Mouse (Mus musculus) megakaryocyte, embryonic 14.5 days (primary cell): Measurements from ENCODE around the gene Etl4. TPM values are rescaled to one million over a fixed set of nuclear protein-coding genes. Genes with fewer than 3 reads are reported as not detected.

Source experiments
- H3K27me3 ChIP-seq: replicated peaks from 2 replicates; pipeline ENCODE3; 2012; ENCODE audit warnings: inconsistent platforms
- H3K36me3 ChIP-seq: replicated peaks from 2 replicates; pipeline ENCODE3; 2012; ENCODE audit warnings: low read length, inconsistent platforms, mixed read lengths
- H3K4me1 ChIP-seq: 2 replicates; pipeline ENCODE4 v1.6.1; 2012; ENCODE audit warnings: inconsistent platforms
- H3K4me3 ChIP-seq: replicated peaks from 2 replicates; pipeline ENCODE3; 2012; ENCODE audit warnings: moderate library complexity, mild to moderate bottlenecking, inconsistent platforms
- H3K9me3 ChIP-seq: 2 replicates; pipeline ENCODE4 v1.6.1; 2012; ENCODE audit warnings: inconsistent platforms
- FLI1 ChIP-seq: IDR thresholded peaks from 2 replicates; pipeline ENCODE4 v1.6.1; 2012; ENCODE audit warnings: low read length, inconsistent platforms, mixed read lengths
- GATA1 ChIP-seq: IDR thresholded peaks from 3 replicates; pipeline ENCODE4 v1.6.1; 2012; ENCODE audit warnings: mixed read lengths, low read length, inconsistent platforms, borderline replicate concordance
- polyA plus RNA-seq: library from polyadenylated mRNA; stranded (reverse); fragments of >175 nt; gene quantifications from 2 replicates; pipeline ENCODE4 v1.2.3, GENCODE M21; 2012; ENCODE audit warnings: low replicate concordance; ENCODE audit not compliant: insufficient read depth

Etl4 gene
- polyA plus RNA-seq, 1 experiment = 0.12 TPM

DNA sequence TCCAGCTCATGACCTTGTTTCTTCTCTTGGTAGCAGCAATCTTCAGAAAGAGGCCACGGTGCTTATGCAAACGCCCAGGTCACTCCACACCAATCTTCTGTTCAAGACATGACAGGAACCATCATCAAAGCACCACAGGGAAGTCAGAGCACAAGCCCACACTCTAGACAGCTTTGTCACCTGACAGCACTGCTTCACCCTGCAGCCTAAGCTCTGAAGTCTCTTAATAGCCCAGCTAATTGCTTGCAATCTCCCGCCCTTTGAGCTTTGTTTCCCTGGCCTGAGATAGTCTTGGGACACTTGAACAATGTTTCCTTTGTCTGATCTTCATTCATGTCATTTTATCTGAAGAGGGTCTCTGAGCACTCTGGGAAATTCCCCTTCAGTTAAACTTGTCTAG, 779.8 kb downstream of the Etl4 start:
- TF ChIP-seq FLI1 (no peak), GATA1 (no peak)
- H3K36me3 ChIP-seq = no peaks in the 10 kb centered on the region
- H3K4me3 ChIP-seq = no peak overlapping the region
- no peaks in the 10 kb centered on the region for H3K27me3 ChIP-seq
- no peaks in the 10 kb centered on the region for H3K4me1 ChIP-seq
- H3K9me3 ChIP-seq = no peaks in the 10 kb centered on the region

DNA sequence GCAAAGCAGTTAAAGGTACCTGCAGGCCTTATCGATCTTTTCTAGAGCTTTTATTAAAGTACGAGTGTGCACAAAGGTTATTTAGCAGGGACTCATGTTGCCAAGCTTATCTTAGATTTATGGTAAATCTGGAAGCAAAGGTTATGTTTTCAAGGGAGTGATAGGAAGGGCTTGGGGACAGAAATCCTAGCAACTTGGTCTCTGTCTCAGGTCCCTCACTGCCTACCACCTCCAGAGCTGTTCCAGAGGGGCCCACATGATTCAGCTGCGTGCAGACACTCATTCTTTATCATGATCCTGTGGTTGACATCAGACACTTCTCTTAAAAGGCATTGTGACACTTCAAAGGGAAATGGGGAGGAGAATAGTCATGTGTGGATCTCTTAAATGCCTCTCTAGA, 783.3 kb downstream of the Etl4 start:
- TF ChIP-seq FLI1 (no peak), GATA1 (no peak)
- Histone ChIP-seq H3K4me3 (no peak overlapping the region), H3K27me3 (no peaks in the 10 kb centered on the region), H3K36me3 (no peaks in the 10 kb centered on the region), H3K9me3 (no peaks in the 10 kb centered on the region), H3K4me1 (no peaks in the 10 kb centered on the region)

DNA sequence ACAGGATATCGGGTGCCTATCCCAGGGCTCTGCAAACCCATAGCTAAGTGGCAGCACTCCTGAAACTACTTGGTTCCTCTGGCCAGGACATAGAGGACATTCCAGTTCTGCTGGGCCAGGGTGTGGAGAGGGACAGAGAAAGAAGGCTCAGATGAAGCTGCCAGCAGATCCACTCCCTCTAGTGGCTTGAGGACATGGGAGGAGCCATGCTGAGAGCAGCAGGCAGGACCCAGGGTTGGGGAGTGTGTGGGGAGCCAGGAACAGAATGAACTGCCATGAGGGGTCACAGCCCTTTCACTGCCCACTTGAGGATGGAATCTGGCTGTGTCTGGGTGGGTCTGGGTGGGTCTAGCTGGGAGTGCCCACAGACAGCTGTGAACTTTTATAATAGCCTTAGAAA, 784.2 kb downstream of the Etl4 start:
- H3K9me3 ChIP-seq = no peaks in the 10 kb centered on the region
- H3K4me3 ChIP-seq = no peak overlapping the region
- H3K27me3 ChIP-seq = no peaks in the 10 kb centered on the region
- no peaks in the 10 kb centered on the region for H3K36me3 ChIP-seq
- TF ChIP-seq GATA1 = no peak
- TF ChIP-seq FLI1 = no peak
- H3K4me1 ChIP-seq = no peaks in the 10 kb centered on the region

DNA sequence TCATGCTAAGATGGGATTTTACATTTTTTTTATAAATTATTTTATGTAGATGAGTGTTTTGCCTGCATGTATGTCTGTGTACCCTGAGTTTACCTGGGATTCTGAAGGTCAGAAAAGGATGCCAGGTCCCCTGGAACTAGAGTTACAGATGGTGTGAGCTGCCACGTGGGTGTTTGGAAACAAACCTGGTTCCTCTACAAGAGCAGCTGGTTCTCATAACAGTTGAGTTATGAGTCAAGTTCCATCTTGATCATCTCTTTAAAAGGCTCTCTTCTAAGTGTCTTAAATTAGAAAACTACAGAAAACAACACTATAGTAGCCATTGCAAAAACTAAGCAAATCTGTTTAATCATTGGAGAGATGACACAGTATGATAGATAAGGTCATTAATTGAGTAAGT, 788.1 kb downstream of the Etl4 start:
- no peak for TF ChIP-seq GATA1
- TF ChIP-seq FLI1 = no peak
- no peaks in the 10 kb centered on the region for H3K9me3 ChIP-seq
- no peak overlapping the region for H3K4me3 ChIP-seq
- H3K4me1 ChIP-seq = no peaks in the 10 kb centered on the region
- no peaks in the 10 kb centered on the region for H3K27me3 ChIP-seq
- H3K36me3 ChIP-seq = no peaks in the 10 kb centered on the region

DNA sequence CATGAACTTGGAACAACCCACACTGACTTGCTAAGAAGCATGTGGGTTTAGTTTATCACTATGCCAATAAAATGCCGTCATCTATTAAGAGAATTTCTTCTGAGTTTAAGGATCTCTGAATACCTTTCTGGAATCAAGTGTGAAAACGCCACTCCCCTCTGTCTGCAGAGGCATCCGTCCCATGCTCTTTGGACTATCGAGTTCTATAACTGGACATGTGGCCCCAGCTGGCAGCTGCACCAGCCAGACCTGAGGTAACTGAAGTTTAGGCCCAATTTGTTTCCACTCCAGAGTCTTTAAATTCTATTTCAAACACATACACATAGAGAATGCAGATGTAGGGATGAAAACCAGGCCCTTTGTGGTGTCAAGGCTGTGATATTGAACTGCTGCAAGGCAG, 795.5 kb downstream of the Etl4 start:
- no peak for TF ChIP-seq FLI1
- TF ChIP-seq GATA1 = no peak
- H3K9me3 ChIP-seq = peaks cover 15% of the 10 kb centered on the region; the same call in 1 of the 2 replicates

DNA sequence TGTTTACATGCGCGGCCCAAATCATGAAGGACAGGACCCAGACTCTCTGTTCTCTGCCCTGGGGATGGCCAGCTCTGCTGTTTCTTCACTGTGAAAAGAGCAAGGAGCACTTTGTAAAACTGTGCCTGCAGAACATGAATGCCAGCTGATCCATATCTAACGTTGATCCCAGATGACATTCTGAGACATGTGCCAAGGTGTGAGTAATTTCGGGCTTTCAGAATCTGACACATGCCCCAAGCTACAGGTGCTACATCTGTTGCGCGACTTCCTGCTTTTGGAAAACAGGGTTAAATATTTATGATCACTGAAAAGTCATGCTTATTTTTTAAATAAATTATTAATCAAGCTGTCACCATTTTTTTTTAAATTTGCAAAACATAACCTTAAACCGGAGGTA, 801.0 kb downstream of the Etl4 start:
- H3K27me3 ChIP-seq = no peaks in the 10 kb centered on the region
- H3K4me1 ChIP-seq = no peaks in the 10 kb centered on the region; the same call in 1 of the 2 replicates
- H3K36me3 ChIP-seq = no peaks in the 10 kb centered on the region
- TF ChIP-seq FLI1 (no peak), GATA1 (no peak)
- H3K9me3 ChIP-seq = peaks cover 12% of the 10 kb centered on the region; the same call in 1 of the 2 replicates
- H3K4me3 ChIP-seq = no peak overlapping the region

More for the DNA sequence above, 795.5 kb downstream of the Etl4 start:
- H3K36me3 ChIP-seq = no peaks in the 10 kb centered on the region
- H3K4me3 ChIP-seq = no peak overlapping the region
- no peaks in the 10 kb centered on the region; the same call in 1 of the 2 replicates for H3K4me1 ChIP-seq
- no peaks in the 10 kb centered on the region for H3K27me3 ChIP-seq

DNA sequence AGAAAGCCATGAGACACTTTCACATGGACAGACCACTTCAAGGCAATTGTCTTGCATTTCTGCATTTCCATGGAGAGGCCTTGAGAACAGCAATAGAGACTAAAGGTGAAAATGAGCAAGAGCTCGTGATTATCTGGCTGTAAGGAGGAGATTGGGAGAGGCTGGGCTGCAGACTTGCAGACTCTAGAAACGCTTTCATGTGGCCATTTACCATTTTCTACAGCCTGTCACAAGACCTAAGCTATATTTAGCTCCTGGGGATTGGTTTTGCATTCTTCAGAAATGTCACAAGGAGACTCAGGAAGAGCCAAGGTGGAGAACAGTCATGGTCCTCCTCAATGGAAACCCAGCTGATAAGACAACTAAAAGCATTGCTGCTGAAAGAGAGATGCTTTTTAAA, 801.4 kb downstream of the Etl4 start:
- Histone ChIP-seq H3K4me3 (no peak overlapping the region), H3K36me3 (no peaks in the 10 kb centered on the region), H3K4me1 (no peaks in the 10 kb centered on the region; the same call in 1 of the 2 replicates), H3K9me3 (peaks cover 12% of the 10 kb centered on the region; the same call in 1 of the 2 replicates), H3K27me3 (no peaks in the 10 kb centered on the region)
- no peak for TF ChIP-seq FLI1
- TF ChIP-seq GATA1 = no peak

DNA sequence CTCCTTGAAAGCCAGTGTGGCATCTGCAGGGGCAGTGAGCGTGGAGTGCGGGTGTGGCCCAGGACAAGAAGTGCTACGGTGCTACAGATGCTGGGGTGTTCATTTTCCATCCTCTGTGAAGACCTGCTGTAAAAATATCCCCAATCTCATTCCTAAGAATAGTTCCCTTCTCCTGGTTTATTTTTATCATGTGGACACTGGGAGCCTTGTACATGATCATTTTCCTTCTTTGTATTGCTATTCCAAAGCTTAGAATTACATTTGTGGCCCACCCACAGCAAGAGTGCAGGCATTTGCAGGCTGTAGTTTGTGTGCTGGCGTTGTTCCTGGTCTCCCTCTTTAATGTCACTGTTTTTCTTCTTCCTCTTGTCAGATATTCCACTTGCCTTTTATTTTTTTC, 809.5 kb downstream of the Etl4 start:
- peaks cover 4% of the 10 kb centered on the region for H3K4me1 ChIP-seq
- no peaks in the 10 kb centered on the region for H3K27me3 ChIP-seq
- H3K4me3 ChIP-seq = no peak overlapping the region
- TF ChIP-seq FLI1 = no peak
- no peaks in the 10 kb centered on the region for H3K36me3 ChIP-seq
- no peaks in the 10 kb centered on the region for H3K9me3 ChIP-seq

DNA sequence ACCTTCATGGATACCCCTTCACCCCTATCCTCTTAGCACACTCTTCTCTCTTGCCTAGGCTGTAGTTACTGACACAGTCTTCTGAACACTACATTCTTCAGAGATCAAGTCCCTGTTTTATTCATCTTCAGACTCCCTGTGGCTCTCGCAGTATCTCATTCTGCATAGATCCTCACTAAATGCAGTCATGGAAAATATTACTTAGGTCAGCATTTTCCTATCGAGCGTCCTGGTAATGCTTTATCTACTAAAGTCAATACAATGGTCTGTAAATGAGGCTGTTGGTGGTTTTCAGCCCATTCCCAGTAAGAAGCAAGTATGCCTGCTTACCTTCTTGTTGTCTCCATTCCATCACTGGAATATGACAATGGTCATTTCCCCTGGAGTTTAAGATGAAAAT, 811.5 kb downstream of the Etl4 start:
- no peaks in the 10 kb centered on the region for H3K9me3 ChIP-seq
- H3K4me3 ChIP-seq = no peak overlapping the region
- H3K36me3 ChIP-seq = no peaks in the 10 kb centered on the region
- no peak for TF ChIP-seq FLI1
- TF ChIP-seq GATA1 = no peak
- peaks cover 13% of the 10 kb centered on the region for H3K4me1 ChIP-seq
- peaks cover 2% of the 10 kb centered on the region for H3K27me3 ChIP-seq

DNA sequence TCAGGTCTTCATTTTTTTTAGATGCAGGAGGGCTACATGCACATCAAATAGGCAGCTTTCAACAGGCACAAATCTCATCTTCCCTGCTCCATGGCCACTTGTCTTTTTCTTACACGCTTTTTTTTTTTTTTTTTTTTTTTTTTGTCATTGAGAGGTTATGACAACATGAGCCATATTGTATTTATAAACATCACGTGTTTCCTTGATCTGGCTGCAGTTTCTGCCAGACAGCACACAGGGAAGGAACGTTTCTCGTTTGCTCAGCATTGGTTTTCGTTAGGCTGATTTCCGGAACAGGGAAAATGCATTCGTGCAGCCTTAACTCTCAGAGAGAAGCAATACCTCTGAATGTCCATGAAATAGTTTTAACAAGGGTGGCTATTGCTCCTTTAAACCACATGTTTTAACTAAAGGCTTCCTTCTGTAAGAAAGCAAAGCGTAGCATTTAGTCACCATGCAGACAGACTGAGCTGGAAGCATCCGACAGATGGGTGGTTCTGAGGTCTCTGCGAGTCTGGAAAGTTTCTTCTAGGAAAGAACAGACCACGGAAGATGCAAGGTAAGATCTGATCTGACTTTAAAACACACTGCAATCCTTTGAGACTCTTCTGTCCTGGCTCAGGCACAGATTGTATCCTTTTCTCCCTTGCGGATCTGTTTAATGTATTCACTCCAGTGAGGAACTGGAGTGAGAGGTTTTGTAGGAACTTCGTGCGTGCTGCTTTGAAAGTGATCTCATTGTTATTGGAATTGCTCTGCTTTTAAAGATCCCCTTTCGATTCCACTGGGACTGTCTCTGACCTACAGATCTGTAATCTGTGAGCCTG, 812.8 kb downstream of the Etl4 start:
- peaks cover 2% of the 10 kb centered on the region for H3K27me3 ChIP-seq
- no peaks in the 10 kb centered on the region for H3K9me3 ChIP-seq
- no peaks in the 10 kb centered on the region for H3K36me3 ChIP-seq
- peaks cover 26% of the 10 kb centered on the region for H3K4me1 ChIP-seq
- no peak for TF ChIP-seq GATA1
- TF ChIP-seq FLI1 = no peak
- no peak overlapping the region for H3K4me3 ChIP-seq
